Comparison of ENCODE assay signal across 11 mouse cellular contexts in genomic region chr4:13300261-13300683, GRCm38 (mm10).
DNase-seq lines count a peak whose midpoint lies in the region; ATAC-seq and TF ChIP-seq lines count a peak whose summit lies in the region.
"Had no signal": no experiment of that assay in that cellular context is flagged by ENCODE, and none has a peak within 500 bp of the region (broad histone marks: within the 10 kb centered on the region; RNA-seq: fewer than 3 reads in every experiment).

No protein-coding gene starts in this region.

- H3K4me1 ChIP-seq in intestine, embryonic 14.5 days (replicated peaks; ENCODE audit: control insufficient read depth, insufficient read depth, low read length) = 0 out of 2 replicates have a peak, but pooled peaks cover 4% of the 10 kb centered on the region
- H3K4me1 ChIP-seq in intestine, postnatal 0 days (replicated peaks; ENCODE audit: control insufficient read depth, insufficient read depth, low read length) = no peaks in the 10 kb centered on the region
- peaks cover 26% of the 10 kb centered on the region for H3K4me1 ChIP-seq in midbrain, embryonic 13.5 days (replicated peaks)
- no peaks in the 10 kb centered on the region for H3K4me1 ChIP-seq in kidney, embryonic 15.5 days
- H3K4me1 ChIP-seq: heart, embryonic 15.5 days; lung, embryonic 15.5 days had no signal

- H3K9me3 ChIP-seq in intestine, embryonic 14.5 days (ENCODE audit: control insufficient read depth, low read length) = no peaks in the 10 kb centered on the region
- H3K9me3 ChIP-seq in intestine, postnatal 0 days (ENCODE audit: control insufficient read depth) = no peaks in the 10 kb centered on the region
- H3K9me3 ChIP-seq in midbrain, embryonic 13.5 days = no peaks in the 10 kb centered on the region
- no peaks in the 10 kb centered on the region for H3K9me3 ChIP-seq in kidney, embryonic 15.5 days (replicated peaks)
- H3K9me3 ChIP-seq: heart, embryonic 15.5 days; lung, embryonic 15.5 days had no signal

- H3K9ac ChIP-seq in intestine, embryonic 14.5 days (ENCODE audit: low read length) = no peak overlapping the region
- no peak overlapping the region for H3K9ac ChIP-seq in intestine, postnatal 0 days (ENCODE audit: low read depth, low read length)
- H3K9ac ChIP-seq in midbrain, embryonic 13.5 days (replicated peaks) = no peak overlapping the region
- H3K9ac ChIP-seq in kidney, embryonic 15.5 days = no peak overlapping the region
- H3K9ac ChIP-seq: heart, embryonic 15.5 days; lung, embryonic 15.5 days had no signal

- H3K4me2 ChIP-seq in intestine, embryonic 14.5 days (ENCODE audit: low read length) = no peak overlapping the region
- H3K4me2 ChIP-seq in intestine, postnatal 0 days (replicated peaks; ENCODE audit: low read depth) = no peak overlapping the region
- no peak overlapping the region for H3K4me2 ChIP-seq in midbrain, embryonic 13.5 days (replicated peaks)
- no peak overlapping the region for H3K4me2 ChIP-seq in kidney, embryonic 15.5 days
- H3K4me2 ChIP-seq: heart, embryonic 15.5 days; lung, embryonic 15.5 days had no signal

- no peaks in the 10 kb centered on the region for H3K36me3 ChIP-seq in intestine, embryonic 14.5 days (ENCODE audit: control insufficient read depth, insufficient read depth, low read length)
- no peaks in the 10 kb centered on the region for H3K36me3 ChIP-seq in intestine, postnatal 0 days (ENCODE audit: control insufficient read depth, insufficient read depth)
- H3K36me3 ChIP-seq in midbrain, embryonic 13.5 days = no peaks in the 10 kb centered on the region
- no peaks in the 10 kb centered on the region for H3K36me3 ChIP-seq in kidney, embryonic 15.5 days
- H3K36me3 ChIP-seq: heart, embryonic 15.5 days; lung, embryonic 15.5 days had no signal

- H3K4me3 ChIP-seq in intestine, embryonic 14.5 days (ENCODE audit: low read depth, low read length) = no peak overlapping the region
- H3K4me3 ChIP-seq in intestine, postnatal 0 days (ENCODE audit: low read depth, low read length) = no peak overlapping the region
- no peak overlapping the region for H3K4me3 ChIP-seq in midbrain, embryonic 13.5 days (replicated peaks)
- no peak overlapping the region for H3K4me3 ChIP-seq in kidney, embryonic 15.5 days (replicated peaks)
- H3K4me3 ChIP-seq: heart, embryonic 15.5 days; lung, embryonic 15.5 days had no signal

- ATAC-seq in intestine, embryonic 14.5 days (replicated peaks; ENCODE audit: low FRiP score, low TSS enrichment, low read depth) = peak; percentile 60; the same call in 1 of the 2 replicates
- ATAC-seq in intestine, postnatal 0 days = no peak
- ATAC-seq in midbrain, embryonic 13.5 days = peak; percentile 73
- ATAC-seq in kidney, embryonic 15.5 days (replicated peaks; ENCODE audit: low FRiP score) = no peak

- TF ChIP-seq CTCF in intestine, postnatal 0 days (IDR thresholded peaks at IDR 0.05; ENCODE audit: low read depth) = no peak

- no peaks in the 10 kb centered on the region for H3K27me3 ChIP-seq in intestine, embryonic 14.5 days (replicated peaks; ENCODE audit: control insufficient read depth, insufficient read depth, low read length)
- H3K27me3 ChIP-seq in intestine, postnatal 0 days (replicated peaks; ENCODE audit: control insufficient read depth, insufficient read depth, low read length) = no peaks in the 10 kb centered on the region
- H3K27me3 ChIP-seq in midbrain, embryonic 13.5 days = no peaks in the 10 kb centered on the region
- H3K27me3 ChIP-seq in kidney, embryonic 15.5 days = no peaks in the 10 kb centered on the region
- H3K27me3 ChIP-seq: heart, embryonic 15.5 days; lung, embryonic 15.5 days had no signal

- peak; percentile 16 to 60 for DNase-seq in adrenal gland, adult (ENCODE audit: inconsistent age in 2 of 2, low spot score in 1 of 2)
- DNase-seq in adrenal gland, postnatal 4 days (ENCODE audit: low spot score in 2 of 2) = no peak
- no peak for DNase-seq in intestine, embryonic 14.5 days (ENCODE audit: low spot score)
- peak; percentile 38 for DNase-seq in embryo, embryonic 10.5 days (ENCODE audit: low spot score)
- DNase-seq in right cerebral cortex, adult 2 months (ENCODE audit: low spot score in 2 of 2) = no peak
- DNase-seq: thymus, postnatal 25 days had no signal

- no peak overlapping the region for H3K27ac ChIP-seq in intestine, embryonic 14.5 days (ENCODE audit: low read depth)
- no peak overlapping the region for H3K27ac ChIP-seq in intestine, postnatal 0 days (ENCODE audit: low read depth, low read length)
- H3K27ac ChIP-seq in midbrain, embryonic 13.5 days = no peak overlapping the region
- H3K27ac ChIP-seq in kidney, embryonic 15.5 days = no peak overlapping the region
- H3K27ac ChIP-seq: heart, embryonic 15.5 days; lung, embryonic 15.5 days had no signal

- 49% methylated on average over 3 of the region's 3 CpGs for WGBS in intestine, embryonic 14.5 days
- WGBS in intestine, postnatal 0 days = 31% methylated on average over 3 of the region's 3 CpGs
- 4% methylated on average over 3 of the region's 3 CpGs for WGBS in midbrain, embryonic 13.5 days
- 43% methylated on average over 3 of the region's 3 CpGs for WGBS in kidney, embryonic 15.5 days

Comparison
In these comparisons a context has a peak if more than half of its experiments do, and no peak if none do; other contexts are left out.
1. DNase-seq: peak in adrenal gland, adult (2 of 2) and embryo, embryonic 10.5 days (single experiment); none in adrenal gland, postnatal 4 days (0 of 2), intestine, embryonic 14.5 days (single experiment) and right cerebral cortex, adult 2 months (0 of 2).
2. ATAC-seq: peak in intestine, embryonic 14.5 days (single experiment) and midbrain, embryonic 13.5 days (single experiment); none in intestine, postnatal 0 days (single experiment) and kidney, embryonic 15.5 days (single experiment).